Mouse (Mus musculus): ENCODE measurements around the gene Chst12. TPM values are rescaled to one million over a fixed set of nuclear protein-coding genes. Genes with fewer than 3 reads are reported as not detected.

Gene Chst12
- total RNA-seq, 2 experiments from 2014 or later: 4.9 to 6.9 TPM

GRCm38 (mm10) chr5:140517159-140517920 is 12.0 kb downstream of the Chst12 start:
- DNase-seq: no peak

- DNase-seq: no peak
Measured at GRCm38 (mm10) chr5:140517921-140518230, 12.5 kb downstream of the Chst12 start.

- DNase-seq: no peak
Measured at GRCm38 (mm10) chr5:140521196-140521595, 15.8 kb downstream of the Chst12 start.

DNA sequence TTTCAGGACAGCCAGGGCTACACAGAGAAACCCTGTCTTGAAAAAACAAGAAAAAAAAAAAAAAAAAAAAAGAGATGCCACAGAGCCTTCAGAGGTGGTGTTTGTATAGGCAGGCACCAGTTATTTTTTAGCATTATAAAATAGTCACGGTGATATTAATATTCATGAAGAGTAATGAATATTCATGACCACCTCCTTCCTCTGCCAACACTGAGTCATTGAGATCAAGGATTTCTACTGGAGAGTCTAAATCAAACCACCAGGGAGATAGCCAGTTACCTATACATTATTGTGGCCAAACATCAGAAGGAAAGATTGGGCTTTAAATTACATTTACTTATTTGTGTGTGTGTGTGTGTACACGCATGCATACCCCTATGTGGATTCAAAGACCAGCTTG is 21.4 kb downstream of the Chst12 start:
- DNase-seq: no peak

DNA sequence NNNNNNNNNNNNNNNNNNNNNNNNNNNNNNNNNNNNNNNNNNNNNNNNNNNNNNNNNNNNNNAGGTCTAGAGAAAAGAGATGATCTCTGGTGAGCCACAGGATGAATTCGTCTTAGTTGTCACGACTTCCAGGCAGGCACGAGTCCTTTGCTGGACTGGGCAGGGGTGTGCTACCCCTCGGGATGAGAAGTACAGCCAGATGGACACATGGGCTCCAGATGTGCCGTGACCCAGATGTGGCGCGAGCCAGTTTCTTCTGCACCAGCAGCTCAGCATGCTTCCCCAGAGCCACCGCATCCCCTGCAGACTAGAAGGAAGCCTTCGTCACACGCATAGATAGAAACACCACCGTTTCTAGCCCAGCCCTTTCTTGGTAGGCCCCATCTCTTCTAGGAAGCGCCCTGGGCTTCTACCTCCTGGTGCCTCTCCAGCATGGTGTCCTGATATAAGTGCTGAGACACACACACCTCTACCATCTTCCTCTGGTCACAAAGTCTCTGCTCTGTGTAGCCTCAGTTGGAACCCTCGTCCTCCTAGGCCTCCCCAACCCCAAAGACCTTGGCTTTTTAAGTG is 32.8 kb downstream of the Chst12 start:
- peak in 1 of 2 experiments; percentile 40 for DNase-seq

DNA sequence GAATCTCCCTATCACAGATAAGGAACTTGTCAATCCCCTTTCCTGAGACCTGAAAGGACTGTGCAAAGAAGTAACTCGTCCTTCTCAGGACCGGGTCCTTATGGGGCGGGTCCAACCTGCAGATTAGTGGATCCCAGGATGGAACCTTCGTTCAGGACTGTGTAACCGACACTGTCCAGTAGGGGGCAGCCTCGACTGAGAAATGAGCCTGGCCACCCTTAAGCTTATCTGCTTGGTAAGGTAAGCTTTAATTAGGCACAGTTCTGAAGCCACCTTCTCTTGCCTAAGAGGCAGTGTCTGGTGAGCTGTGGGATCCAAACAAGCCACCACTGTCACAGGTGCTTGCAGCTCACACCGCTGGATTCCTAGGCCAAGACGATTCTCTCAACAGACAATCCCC is 34.8 kb downstream of the Chst12 start:
- peak; percentile 75 to 95 for DNase-seq

DNA sequence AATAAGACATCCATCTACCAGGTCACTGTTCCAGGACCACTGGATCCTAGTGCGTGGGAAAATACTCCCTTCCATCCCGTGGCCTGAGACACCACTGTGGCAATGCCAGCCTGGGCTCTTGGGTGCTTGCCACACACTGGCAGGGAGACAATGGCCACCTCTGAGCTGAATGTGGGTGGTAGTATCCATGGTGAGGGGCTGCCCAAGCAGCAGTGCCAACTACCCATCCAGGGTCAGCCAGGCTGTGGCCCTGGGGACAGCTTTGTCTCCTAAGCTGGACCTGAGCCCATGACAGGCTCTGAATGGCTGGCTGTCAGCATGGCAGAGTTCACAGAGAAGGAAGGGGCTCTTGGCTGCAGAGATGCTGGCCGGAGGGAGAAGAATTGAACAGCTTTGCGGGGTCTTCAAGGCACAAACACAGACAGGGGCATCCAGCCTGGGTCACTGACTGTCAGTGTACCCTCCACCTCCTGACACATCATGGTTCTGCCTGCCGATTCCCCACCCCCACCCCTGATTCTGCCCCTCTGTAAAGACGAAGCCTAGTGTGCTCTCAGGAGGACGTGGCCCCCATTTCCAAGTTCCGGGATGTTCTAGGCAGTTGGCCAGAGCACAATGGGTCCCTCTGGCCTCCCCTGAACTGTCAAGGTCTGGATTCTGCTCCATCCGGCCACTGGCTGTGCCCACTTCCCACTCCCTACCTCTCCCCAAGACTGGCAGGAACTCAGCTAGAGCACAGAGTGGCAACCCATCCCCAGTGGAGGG is 37.6 kb downstream of the Chst12 start:
- no peak for DNase-seq

DNA sequence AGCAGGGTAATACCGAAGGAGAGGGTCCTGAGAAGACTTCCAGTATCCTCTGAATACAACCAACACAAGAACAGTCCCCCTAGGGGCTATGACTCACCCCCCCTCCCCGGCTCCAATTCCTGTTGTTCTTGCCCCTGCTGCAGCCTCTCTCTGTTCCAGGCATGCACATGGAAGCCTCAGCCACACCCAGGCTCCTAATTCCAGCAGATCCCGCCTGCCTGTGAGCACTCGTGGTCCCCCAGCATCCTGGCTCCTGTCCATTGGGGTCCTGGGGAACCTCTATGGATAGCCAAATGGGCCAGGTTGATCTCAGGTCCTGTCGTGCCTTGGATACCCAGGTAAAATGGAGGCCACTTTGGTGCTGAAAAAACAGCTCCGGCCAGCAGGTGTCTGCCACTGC is 40.3 kb downstream of the Chst12 start:
- DNase-seq: no peak

DNA sequence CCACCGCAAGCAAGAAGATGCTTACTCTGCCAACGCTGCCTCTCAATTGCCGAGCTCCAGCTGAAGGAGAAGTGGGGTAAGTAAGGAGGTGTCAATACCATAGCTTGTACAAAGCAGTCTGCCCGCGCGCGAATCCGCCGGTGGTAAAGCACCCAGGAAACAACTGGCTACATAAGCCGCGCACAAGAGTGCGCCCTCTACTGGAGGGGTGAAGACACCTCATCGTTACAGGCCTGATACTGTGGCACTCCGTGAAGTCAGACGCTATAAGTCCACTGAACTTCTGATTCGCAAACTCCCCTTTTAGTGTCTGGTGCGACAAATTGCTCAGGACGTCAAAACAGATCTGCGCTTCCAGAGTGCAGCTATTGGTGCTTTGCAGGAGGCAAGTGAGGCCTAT is 41.0 kb downstream of the Chst12 start:
- DNase-seq: no peak

DNA sequence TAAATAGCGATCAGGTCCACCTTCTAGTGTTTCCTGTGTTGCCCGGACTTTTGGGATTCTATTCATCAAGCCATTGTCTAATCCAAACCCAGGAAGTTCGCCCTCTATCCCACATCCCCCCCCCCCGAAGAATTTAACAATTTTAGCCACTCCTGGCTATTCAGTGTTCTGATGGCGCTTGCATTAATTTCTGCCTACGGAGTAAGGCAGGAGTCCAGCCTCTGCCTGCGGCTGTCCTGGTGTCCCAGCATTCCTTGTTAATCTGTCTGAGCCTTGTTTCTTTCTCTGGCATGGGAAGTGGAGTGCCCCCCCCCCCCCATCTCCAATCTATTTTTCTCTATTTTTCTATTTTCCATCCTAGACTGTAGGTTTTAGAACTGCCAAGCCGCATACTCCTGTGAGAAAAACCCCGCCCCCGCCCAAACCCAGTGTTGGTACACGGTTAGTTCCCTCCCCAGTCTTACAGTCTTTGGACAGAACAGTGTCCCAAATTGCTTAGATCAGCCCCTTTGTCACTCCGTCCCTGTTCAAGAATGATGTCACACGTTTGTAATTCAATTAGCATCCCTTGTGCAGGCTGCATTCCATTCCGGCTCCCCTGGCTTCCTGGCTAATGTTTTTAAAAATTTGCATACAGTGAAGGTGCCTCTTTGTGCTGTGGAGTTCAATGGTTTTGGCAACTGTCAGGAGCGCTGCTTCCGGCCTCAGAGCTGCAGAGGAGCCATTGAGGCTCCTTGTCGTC is 44.1 kb downstream of the Chst12 start:
- peak; percentile 37 to 53 for DNase-seq

DNA sequence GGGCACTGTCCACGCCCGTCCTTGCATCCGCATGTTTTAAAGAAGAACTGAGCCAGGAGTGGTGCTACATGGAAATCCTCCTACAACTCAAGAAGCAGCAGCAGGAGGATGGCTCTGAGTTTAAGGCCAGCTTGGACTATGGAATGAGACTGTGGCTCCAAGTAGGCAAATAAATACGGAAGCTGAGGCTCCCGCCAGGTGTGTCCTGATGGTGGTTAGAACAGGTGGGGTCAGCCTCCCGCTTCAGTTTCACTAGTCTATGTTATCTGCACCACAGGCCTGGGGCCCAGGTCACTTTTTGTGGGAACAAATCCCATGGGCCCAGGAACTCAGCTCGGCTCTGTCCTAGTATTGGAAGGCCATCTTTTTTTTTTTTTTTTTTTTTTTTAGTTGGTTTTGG is 48.4 kb downstream of the Chst12 start:
- no peak for DNase-seq

GRCm38 (mm10) chr5:140556859-140557258 is 51.5 kb downstream of the Chst12 start:
- no peak for DNase-seq

GRCm38 (mm10) chr5:140562601-140563000 is 57.3 kb downstream of the Chst12 start:
- DNase-seq: no peak

DNA sequence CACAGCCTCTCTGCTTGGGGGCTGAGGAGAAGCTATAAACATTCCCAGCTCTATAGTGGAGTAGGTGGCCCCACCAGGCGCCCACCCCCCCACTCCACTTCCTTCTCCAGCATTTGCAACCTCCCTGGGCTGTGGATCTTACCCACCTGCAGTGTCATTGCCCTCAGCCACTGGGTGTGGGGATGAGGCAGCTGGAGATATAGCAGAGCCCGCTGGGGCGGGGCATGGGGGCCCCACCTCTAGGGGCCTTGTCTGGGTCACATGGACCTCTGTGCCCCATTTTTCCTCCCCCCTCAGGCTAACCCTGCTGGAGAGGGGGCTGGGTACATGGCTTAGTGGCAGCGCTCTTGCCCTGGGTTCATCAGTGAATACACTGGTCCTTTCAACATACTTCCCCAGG is 59.5 kb downstream of the Chst12 start, which contains the start of gene Grifin:
Grifin (minus strand) TSS at position 176 of the 400 bp plus-strand sequence.
- no peak for DNase-seq

GRCm38 (mm10) chr5:140565451-140565850 is 60.1 kb downstream of the Chst12 start:
- peak; percentile 75 to 81 for DNase-seq

DNA sequence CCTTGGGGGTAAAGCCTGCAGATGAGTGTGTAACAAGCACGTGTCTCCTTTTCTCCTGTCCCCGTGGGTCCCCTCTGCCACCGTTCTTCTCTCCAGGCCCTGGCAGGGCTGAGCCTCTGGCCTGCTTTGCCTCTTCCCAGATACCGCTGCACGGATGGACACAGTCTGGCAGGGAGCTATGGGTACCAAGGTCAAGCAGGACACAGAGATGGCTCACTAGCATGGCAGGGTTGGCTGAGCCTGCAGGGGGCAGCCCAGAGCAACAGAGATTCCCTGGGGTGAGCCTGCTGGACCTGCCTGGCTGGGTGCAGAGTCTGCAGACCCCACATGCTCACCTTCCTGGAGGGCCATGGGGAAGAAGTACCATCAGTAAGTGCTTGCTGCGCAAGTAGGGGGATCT is 60.5 kb downstream of the Chst12 start:
- peak; percentile 51 to 72 for DNase-seq

DNA sequence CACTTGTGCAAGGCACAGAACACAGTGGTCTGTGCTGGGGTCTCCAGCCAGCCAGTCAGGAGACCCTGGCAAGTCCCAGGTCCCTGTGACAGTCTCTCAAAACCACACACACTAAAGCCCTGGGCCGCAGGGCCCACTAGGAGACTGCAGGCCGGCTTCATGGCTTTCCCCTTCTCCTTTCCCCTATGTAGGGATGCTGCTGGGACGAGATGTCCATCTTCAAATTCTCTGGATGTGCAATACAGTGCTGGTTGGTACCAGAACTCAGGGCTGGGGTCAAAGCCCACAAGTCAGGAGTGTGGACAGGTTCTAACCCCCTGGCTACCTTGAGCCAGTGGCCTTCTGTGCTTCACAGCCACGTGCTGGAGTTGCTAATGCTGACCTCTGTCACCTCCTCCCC is 60.9 kb downstream of the Chst12 start:
- DNase-seq: no peak

DNA sequence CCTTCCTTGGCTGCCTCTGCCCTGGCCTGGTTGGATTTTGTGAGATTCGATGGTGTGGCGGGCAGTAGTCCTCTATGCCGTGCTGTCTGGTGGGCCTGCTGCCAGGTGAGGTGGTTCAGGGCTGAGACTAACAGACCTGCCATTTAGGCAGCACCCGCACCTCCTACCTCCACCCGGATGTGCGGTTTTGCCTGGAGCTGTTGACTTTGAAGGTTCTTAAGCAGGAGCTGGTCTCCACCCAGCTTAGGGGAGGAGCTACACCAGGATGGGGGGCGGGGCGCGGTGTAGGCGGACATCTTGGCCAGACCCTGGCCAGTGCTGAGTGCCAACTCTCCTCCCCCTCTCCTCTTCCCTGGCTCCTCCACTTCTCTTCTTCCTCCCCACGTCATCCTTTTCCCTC is 62.0 kb downstream of the Chst12 start:
- DNase-seq: peak; percentile 80 to 82

DNA sequence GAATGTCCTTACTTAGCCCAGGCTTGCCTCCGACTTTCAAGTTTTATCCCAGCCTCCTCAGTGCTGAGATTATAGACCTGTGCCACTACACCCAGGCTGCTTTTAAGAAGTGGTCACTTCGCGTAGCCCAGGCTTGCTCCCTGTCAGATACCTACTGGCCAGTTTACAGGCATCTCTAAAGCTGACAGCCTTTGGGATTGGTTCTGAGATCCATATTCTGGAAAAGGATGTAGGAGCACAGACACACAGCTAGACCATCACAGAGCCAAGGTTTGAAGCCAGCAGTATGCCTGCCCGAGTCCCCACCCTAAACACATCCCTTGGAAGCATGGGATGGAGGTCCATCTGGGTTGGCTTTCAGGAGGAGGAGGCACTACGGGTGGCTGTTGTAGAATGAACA is 62.4 kb downstream of the Chst12 start:
- no peak for DNase-seq

- peak; percentile 69 to 87 for DNase-seq
Measured at GRCm38 (mm10) chr5:140568321-140568970, 63.1 kb downstream of the Chst12 start.

DNA sequence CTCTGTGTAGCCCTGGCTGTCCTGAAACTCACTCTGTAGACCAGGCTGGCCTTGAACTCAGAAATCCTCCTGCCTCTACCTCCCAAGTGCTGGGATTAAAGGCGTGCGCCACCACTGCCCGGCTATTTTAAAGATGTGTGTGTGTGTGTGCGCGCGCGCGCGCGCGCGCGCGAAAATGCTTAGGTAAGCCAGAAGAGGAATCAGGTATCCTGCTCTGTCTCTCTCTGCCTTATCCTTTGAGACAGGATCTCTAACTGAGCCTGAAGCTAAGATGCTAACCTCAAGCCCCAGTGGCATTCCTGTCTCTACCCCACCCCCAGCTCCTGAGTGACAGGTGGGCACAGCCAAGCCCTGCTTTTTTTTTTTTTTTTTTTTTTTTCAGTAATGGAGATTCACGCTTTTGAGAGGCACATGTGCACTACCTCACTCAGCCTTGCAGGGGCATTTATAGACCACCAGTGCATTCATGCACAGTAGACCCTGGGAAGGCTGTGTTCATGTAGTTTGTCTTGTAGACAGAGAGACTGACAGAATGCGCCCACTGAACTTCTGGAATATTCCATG is 63.8 kb downstream of the Chst12 start:
- DNase-seq: no peak
